9 mouse cellular contexts compared by ENCODE assay signal in the genomic region with DNA sequence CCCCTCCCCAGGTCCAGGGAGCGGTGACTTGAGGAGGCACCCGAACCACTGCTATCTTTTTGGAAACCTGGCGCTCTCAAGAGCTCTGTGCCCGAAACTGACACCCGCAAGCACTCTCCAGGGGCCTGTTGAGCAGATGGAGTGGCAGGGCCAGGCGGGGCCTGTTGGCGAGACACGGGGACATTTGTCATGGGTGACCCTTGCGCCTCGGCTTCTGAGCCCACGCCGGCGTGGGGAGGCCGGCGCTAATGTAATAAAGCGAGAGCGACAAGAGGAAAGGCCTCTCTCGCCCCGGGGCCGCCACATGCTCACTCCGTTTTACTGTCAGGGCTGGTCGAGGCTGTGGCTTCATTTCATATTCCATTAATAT.
DNase-seq lines count a peak whose midpoint lies in the region; ATAC-seq and TF ChIP-seq lines count a peak whose summit lies in the region.
"Had no signal": no experiment of that assay in that cellular context is flagged by ENCODE, and none has a peak within 500 bp of the region (broad histone marks: within the 10 kb centered on the region; RNA-seq: fewer than 3 reads in every experiment).

No protein-coding gene starts in this region.

- TF ChIP-seq POLR2A in testis, adult 2 months (IDR thresholded peaks at IDR 0.05; ENCODE audit: control insufficient read depth, low read depth, low read length): no peak
- no peak for TF ChIP-seq POLR2A in limb, embryonic 14.5 days (IDR thresholded peaks at IDR 0.05; ENCODE audit: borderline replicate concordance, extremely low read depth, insufficient read depth, insufficient read length)

- no peak for ATAC-seq in forebrain, embryonic 16.5 days
- no peak for ATAC-seq in limb, embryonic 14.5 days (ENCODE audit: low FRiP score, low read depth)

- peak overlapping the region; percentile 39 for H3K4me3 ChIP-seq in forebrain, embryonic 10.5 days
- H3K4me3 ChIP-seq in forebrain, embryonic 16.5 days (replicated peaks; ENCODE audit: low read length): no peak overlapping the region
- H3K4me3 ChIP-seq in testis, adult 2 months (ENCODE audit: control insufficient read depth, low read depth, low read length): peak overlapping the region; percentile 49
- H3K4me3 ChIP-seq in limb, embryonic 14.5 days (replicated peaks; ENCODE audit: low read length): peak overlapping the region; percentile 25
- H3K4me3 ChIP-seq: erythroblast, embryonic 14.5 days had no signal

- no peak overlapping the region for H3K4me2 ChIP-seq in forebrain, embryonic 16.5 days (ENCODE audit: low read length)
- H3K4me2 ChIP-seq in limb, embryonic 14.5 days (replicated peaks; ENCODE audit: low read depth, low read length, severe bottlenecking): peak overlapping the region; percentile 41; the same call in 1 of the 2 replicates

- H3K9ac ChIP-seq in forebrain, embryonic 16.5 days (replicated peaks; ENCODE audit: low read depth, low read length): no peak overlapping the region
- no peak overlapping the region for H3K9ac ChIP-seq in limb, embryonic 14.5 days (ENCODE audit: low read depth, low read length, severe bottlenecking)

- WGBS in forebrain, embryonic 10.5 days: under 1% methylated on average over 22 of the region's 22 CpGs
- WGBS in forebrain, embryonic 16.5 days: 3% methylated on average over 22 of the region's 22 CpGs
- 2% methylated on average over 22 of the region's 22 CpGs for WGBS in limb, embryonic 14.5 days

- H3K4me1 ChIP-seq in forebrain, embryonic 10.5 days: peaks cover 59% of the 10 kb centered on the region
- peaks cover 6% of the 10 kb centered on the region; the same call in 1 of the 2 replicates for H3K4me1 ChIP-seq in forebrain, embryonic 16.5 days (replicated peaks; ENCODE audit: control insufficient read depth, insufficient read depth, low read length)
- peaks cover 11% of the 10 kb centered on the region for H3K4me1 ChIP-seq in testis, adult 2 months (ENCODE audit: control insufficient read depth, insufficient read depth, low read length)
- H3K4me1 ChIP-seq in limb, embryonic 14.5 days (ENCODE audit: control insufficient read depth, insufficient read depth, low read length): peaks cover 8% of the 10 kb centered on the region; the same call in 1 of the 2 replicates

- DNase-seq in forebrain, embryonic 10.5 days (ENCODE audit: extremely low spot score, low spot score): peak; percentile 53
- DNase-seq in testis, postnatal 14 days (ENCODE audit: low spot score): no peak
- no peak for DNase-seq in limb, embryonic 14.5 days (ENCODE audit: low spot score)
- DNase-seq in testis, postnatal 10 days (ENCODE audit: low spot score): peak; percentile 42
- no peak for DNase-seq in right cerebral cortex, postnatal 25 days
- DNase-seq in layer of hippocampus, postnatal 14 days (ENCODE audit: low spot score in 2 of 2): no peak

- H3K27me3 ChIP-seq in forebrain, embryonic 10.5 days (ENCODE audit: poor library complexity, severe bottlenecking): peaks cover 100% of the 10 kb centered on the region
- peaks cover 68% of the 10 kb centered on the region for H3K27me3 ChIP-seq in forebrain, embryonic 16.5 days (replicated peaks; ENCODE audit: control insufficient read depth, insufficient read depth, low read length)
- H3K27me3 ChIP-seq in testis, adult 2 months (ENCODE audit: control insufficient read depth, insufficient read depth, low read length): peaks cover 3% of the 10 kb centered on the region; the same call in 1 of the 2 replicates
- peaks cover 88% of the 10 kb centered on the region for H3K27me3 ChIP-seq in limb, embryonic 14.5 days (ENCODE audit: control insufficient read depth, insufficient read depth, low read length)

- H3K36me3 ChIP-seq in forebrain, embryonic 10.5 days (replicated peaks): no peaks in the 10 kb centered on the region
- no peaks in the 10 kb centered on the region for H3K36me3 ChIP-seq in forebrain, embryonic 16.5 days (ENCODE audit: control insufficient read depth, insufficient read depth)
- H3K36me3 ChIP-seq in testis, adult 2 months (ENCODE audit: control insufficient read depth, insufficient read depth, low read length): no peaks in the 10 kb centered on the region
- no peaks in the 10 kb centered on the region for H3K36me3 ChIP-seq in limb, embryonic 14.5 days (ENCODE audit: control insufficient read depth, insufficient read depth, low read length)

- H3K9me3 ChIP-seq in forebrain, embryonic 10.5 days: no peaks in the 10 kb centered on the region
- H3K9me3 ChIP-seq in forebrain, embryonic 16.5 days (ENCODE audit: control insufficient read depth, low read length): no peaks in the 10 kb centered on the region
- H3K9me3 ChIP-seq in limb, embryonic 14.5 days (ENCODE audit: control insufficient read depth, low read length): no peaks in the 10 kb centered on the region

- peak overlapping the region; percentile 66 for H3K27ac ChIP-seq in forebrain, embryonic 10.5 days
- H3K27ac ChIP-seq in forebrain, embryonic 16.5 days (ENCODE audit: low read length): no peak overlapping the region
- H3K27ac ChIP-seq in testis, adult 2 months (ENCODE audit: control insufficient read depth, insufficient read depth, low read depth, low read length): no peak overlapping the region
- H3K27ac ChIP-seq in limb, embryonic 14.5 days (replicated peaks; ENCODE audit: low read depth, low read length): no peak overlapping the region

- no peak for TF ChIP-seq CTCF in testis, adult 2 months (IDR thresholded peaks at IDR 0.05; ENCODE audit: control insufficient read depth, insufficient read depth, insufficient replicate concordance, low read depth, low read length)

Comparison
In these comparisons a context has a peak if more than half of its experiments do, and no peak if none do; other contexts are left out.
1. DNase-seq: peak in forebrain, embryonic 10.5 days (single experiment) and testis, postnatal 10 days (single experiment); none in testis, postnatal 14 days (single experiment), limb, embryonic 14.5 days (single experiment), right cerebral cortex, postnatal 25 days (single experiment) and layer of hippocampus, postnatal 14 days (0 of 2).